Mouse (Mus musculus) layer of hippocampus, adult 2 months (tissue): ENCODE measurements around the gene Pik3cb. TPM values are rescaled to one million over a fixed set of nuclear protein-coding genes. Genes with fewer than 3 reads are reported as not detected.

Experiments used
- DNase-seq, 2 experiments: peaks; one replicate each; pipeline ENCODE4 v3.0.0; 2022; ENCODE audit warnings: low spot score in 2 of 2
- H3K27ac ChIP-seq: fragments of 200-600 bp; 2 replicates; pipeline ENCODE4 v1.8.1; 2022
- H3K4me3 ChIP-seq: fragments of 200-600 bp; 2 replicates; pipeline ENCODE4 v1.8.1; 2022; ENCODE audit warnings: mild to moderate bottlenecking
- CTCF ChIP-seq: fragments of 200-600 bp; conservative IDR thresholded peaks from 2 replicates; pipeline ENCODE4 v1.8.1; 2022; ENCODE audit warnings: antibody characterized with exemption, mild to moderate bottlenecking, moderate library complexity
- total RNA-seq, 2 experiments: library from RNA; stranded (reverse); gene quantifications; 2 replicates each; pipeline ENCODE4 v1.2.3; 2021

The Pik3cb gene
- total RNA-seq, 2 experiments from 2014 or later, result 28.2 to 28.3 TPM

- no peak overlapping the region for H3K4me3 ChIP-seq
- no peak for DNase-seq
- no peak overlapping the region; the same call in 1 of the 2 replicates for H3K27ac ChIP-seq
- TF ChIP-seq CTCF, result no peak
Measured at GRCm38 (mm10) chr9:99097668-99098067, 42.8 kb downstream of the Pik3cb start.

- Histone ChIP-seq H3K4me3 (no peak overlapping the region), H3K27ac (no peak overlapping the region)
- no peak for TF ChIP-seq CTCF
- no peak for DNase-seq
Measured at GRCm38 (mm10) chr9:99095192-99095591, 45.2 kb downstream of the Pik3cb start.

- no peak for DNase-seq
- Histone ChIP-seq H3K27ac (no peak overlapping the region), H3K4me3 (no peak overlapping the region)
- TF ChIP-seq CTCF, result no peak
Measured at GRCm38 (mm10) chr9:99090546-99090945, 49.9 kb downstream of the Pik3cb start.

- no peak overlapping the region for H3K27ac ChIP-seq
- no peak overlapping the region for H3K4me3 ChIP-seq
- no peak for TF ChIP-seq CTCF
- no peak for DNase-seq
Measured at GRCm38 (mm10) chr9:99089904-99090303, 50.5 kb downstream of the Pik3cb start.

GRCm38 (mm10) chr9:99081718-99082117, 58.7 kb downstream of the Pik3cb start:
- TF ChIP-seq CTCF, result no peak
- H3K4me3 ChIP-seq, result no peak overlapping the region
- H3K27ac ChIP-seq, result no peak overlapping the region
- DNase-seq, result no peak

GRCm38 (mm10) chr9:99081308-99081707, 59.1 kb downstream of the Pik3cb start:
- Histone ChIP-seq H3K27ac (no peak overlapping the region), H3K4me3 (no peak overlapping the region)
- DNase-seq, result peak in 1 of 2 experiments; percentile 22
- no peak for TF ChIP-seq CTCF

- no peak overlapping the region for H3K27ac ChIP-seq
- DNase-seq, result no peak
- peak; percentile 44 for TF ChIP-seq CTCF
- no peak overlapping the region for H3K4me3 ChIP-seq
Measured at GRCm38 (mm10) chr9:99080657-99081056, 59.8 kb downstream of the Pik3cb start.

GRCm38 (mm10) chr9:99074462-99074861, 66.0 kb downstream of the Pik3cb start:
- DNase-seq, result no peak
- no peak for TF ChIP-seq CTCF
- Histone ChIP-seq H3K27ac (no peak overlapping the region), H3K4me3 (no peak overlapping the region)

- no peak overlapping the region for H3K4me3 ChIP-seq
- no peak overlapping the region for H3K27ac ChIP-seq
- DNase-seq, result no peak
- TF ChIP-seq CTCF, result no peak
Measured at GRCm38 (mm10) chr9:99072538-99072937, 67.9 kb downstream of the Pik3cb start.

GRCm38 (mm10) chr9:99065311-99065710, 75.1 kb downstream of the Pik3cb start:
- DNase-seq, result peak in 1 of 2 experiments; percentile 40
- peak overlapping the region; percentile 60; the same call in 1 of the 2 replicates for H3K27ac ChIP-seq
- no peak for TF ChIP-seq CTCF
- no peak overlapping the region for H3K4me3 ChIP-seq

GRCm38 (mm10) chr9:99064216-99064615, 76.2 kb downstream of the Pik3cb start:
- peak; percentile 84 for TF ChIP-seq CTCF
- no peak overlapping the region for H3K27ac ChIP-seq
- H3K4me3 ChIP-seq, result no peak overlapping the region
- DNase-seq, result peak in 1 of 2 experiments; percentile 23

GRCm38 (mm10) chr9:99062544-99062943, 77.9 kb downstream of the Pik3cb start:
- no peak overlapping the region for H3K27ac ChIP-seq
- TF ChIP-seq CTCF, result peak; percentile 98
- DNase-seq, result peak; percentile 69 to 86
- no peak overlapping the region for H3K4me3 ChIP-seq

GRCm38 (mm10) chr9:99057751-99058150, 82.7 kb downstream of the Pik3cb start:
- TF ChIP-seq CTCF, result no peak
- Histone ChIP-seq H3K27ac (peak overlapping the region; percentile 24; the same call in 1 of the 2 replicates), H3K4me3 (no peak overlapping the region)
- DNase-seq, result peak in 1 of 2 experiments; percentile 21

- no peak for DNase-seq
- no peak for TF ChIP-seq CTCF
- Histone ChIP-seq H3K27ac (peak overlapping the region; percentile 61), H3K4me3 (no peak overlapping the region)
Measured at GRCm38 (mm10) chr9:99049760-99050159, 90.7 kb downstream of the Pik3cb start.
